Mouse (Mus musculus): ENCODE measurements around the gene Armc3.
A peak's percentile ranks its signal among the peaks of the same experiment; 100 is the strongest.

GRCm38 (mm10) chr2:19263375-19263774, 64.3 kb downstream of the Armc3 start:
- peak; percentile 29; the same call in 1 of the 2 replicates for TF ChIP-seq CTCF (conservative IDR thresholded peaks at IDR 0.05; ENCODE audit: insufficient read depth, insufficient read length, low read depth, low read length)
- no peak for TF ChIP-seq POLR2A (IDR thresholded peaks at IDR 0.05; ENCODE audit: low read depth, low read length)
